Mouse (Mus musculus) spleen, postnatal 36 days (tissue): ENCODE results near the gene Gramd1b.

Experiments
- DNase-seq, 2 experiments: peaks; one replicate each; pipeline ENCODE4 v3.0.0; 2022; ENCODE audit warnings: low spot score in 2 of 2, mixed read lengths in 1 of 2

Gene Gramd1b

GRCm38 (mm10) chr9:40370151-40370550 lies 161.0 kb downstream of the Gramd1b start:
- no peak for DNase-seq

DNA sequence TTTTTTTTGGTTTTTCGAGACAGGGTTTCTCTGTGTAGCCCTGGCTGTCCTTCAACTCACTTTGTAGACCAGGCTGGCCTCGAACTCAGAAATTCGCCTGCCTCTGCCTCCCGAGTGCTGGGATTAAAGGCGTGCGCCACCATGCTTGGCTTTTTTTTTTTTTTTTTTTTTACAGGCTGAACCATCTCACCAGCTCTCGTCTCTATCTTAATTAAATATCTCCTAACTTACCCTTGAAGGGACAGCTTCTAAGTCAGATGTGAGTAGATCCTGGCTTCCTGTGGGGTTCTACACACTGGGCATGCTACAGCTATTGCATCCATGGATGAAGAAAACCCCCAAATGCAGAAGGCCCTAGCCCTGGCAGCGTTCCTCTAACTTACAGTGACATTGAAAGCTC lies 164.4 kb downstream of the Gramd1b start:
- DNase-seq, result no peak

DNA sequence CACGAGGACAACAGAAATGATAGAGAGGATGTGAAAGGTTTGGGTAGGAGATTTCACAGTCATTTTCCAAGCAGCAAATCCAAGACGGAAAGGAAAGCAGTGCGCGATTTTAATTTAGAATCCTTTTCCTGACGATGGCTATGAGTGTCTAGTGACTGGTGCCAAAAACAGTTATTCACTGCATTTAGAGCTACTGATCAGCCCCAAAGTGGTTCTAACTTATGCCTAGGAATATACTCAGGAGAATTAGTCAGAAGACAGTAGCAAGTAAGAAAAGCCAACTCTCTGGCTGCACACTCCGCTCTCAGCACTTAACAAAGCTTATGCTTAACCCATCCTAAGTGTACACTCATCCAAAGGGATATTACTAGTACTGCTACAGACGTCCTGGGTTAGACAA lies 166.9 kb downstream of the Gramd1b start:
- DNase-seq, result no peak

DNA sequence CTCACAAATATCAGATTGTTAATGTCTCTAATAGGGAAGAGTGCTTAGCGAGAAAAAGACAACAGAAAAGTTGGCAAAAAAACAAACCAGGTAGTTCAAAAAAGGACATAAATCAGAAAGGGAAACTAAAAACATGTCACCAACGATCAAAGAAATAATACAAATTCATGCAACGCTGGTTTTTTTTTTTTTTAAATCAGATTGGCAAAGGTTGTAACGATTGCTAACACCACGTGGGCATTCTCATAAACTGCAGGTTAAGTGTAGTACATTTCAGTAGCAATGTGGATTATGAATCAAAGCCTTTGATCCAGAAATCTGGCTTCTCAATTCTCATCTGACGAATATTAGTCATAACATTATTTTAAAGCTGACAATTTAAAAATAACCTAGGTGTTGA lies 169.2 kb downstream of the Gramd1b start:
- no peak for DNase-seq

GRCm38 (mm10) chr9:40358408-40358896 lies 172.7 kb downstream of the Gramd1b start:
- no peak for DNase-seq

- no peak for DNase-seq
Measured at GRCm38 (mm10) chr9:40356768-40357446, 174.3 kb downstream of the Gramd1b start.

DNA sequence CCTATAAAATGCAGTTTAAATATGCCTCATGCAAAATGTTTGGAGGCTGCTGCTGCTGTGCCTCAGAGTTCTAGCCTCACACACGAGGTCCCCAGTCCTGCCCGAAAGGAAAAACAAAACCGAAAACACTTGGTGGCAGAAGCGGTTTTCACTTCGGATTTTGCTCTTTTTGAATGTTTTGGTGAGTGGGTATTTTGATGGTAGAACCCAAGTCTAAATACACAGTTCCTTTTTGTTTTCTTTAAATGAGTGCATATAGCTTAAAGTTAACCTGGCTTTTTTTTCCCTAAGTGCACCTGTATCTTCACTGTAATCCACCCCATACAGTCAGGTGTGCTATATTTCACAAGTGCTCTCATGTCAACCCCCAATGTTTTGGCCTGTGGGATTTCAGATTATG lies 174.8 kb downstream of the Gramd1b start:
- no peak for DNase-seq

GRCm38 (mm10) chr9:40355406-40355805 lies 175.8 kb downstream of the Gramd1b start:
- no peak for DNase-seq

- DNase-seq, result no peak
Measured at GRCm38 (mm10) chr9:40353596-40353995, 177.6 kb downstream of the Gramd1b start.

- peak in 1 of 2 experiments; percentile 22 for DNase-seq
Measured at GRCm38 (mm10) chr9:40350640-40351039, 180.5 kb downstream of the Gramd1b start.

DNA sequence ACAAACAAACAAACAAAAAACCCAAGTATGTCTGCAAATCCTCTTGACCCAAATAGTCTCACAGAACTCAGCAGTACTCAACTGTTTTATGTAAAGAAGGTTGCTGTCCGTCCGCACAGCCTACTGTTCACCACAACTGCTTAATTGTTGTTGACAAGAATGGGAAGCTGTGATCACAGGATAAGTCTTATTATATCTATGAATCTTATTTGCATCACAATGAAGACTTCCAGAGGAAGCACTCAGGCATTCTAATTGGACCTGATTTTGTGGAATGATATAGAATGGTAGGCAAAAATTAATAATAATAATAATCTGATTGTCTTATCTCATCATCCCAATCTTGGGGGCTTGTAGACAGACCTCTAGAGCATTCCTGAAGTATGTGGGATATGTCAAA lies 181.1 kb downstream of the Gramd1b start:
- DNase-seq, result no peak

- no peak for DNase-seq
Measured at GRCm38 (mm10) chr9:40349554-40349953, 181.6 kb downstream of the Gramd1b start.

DNA sequence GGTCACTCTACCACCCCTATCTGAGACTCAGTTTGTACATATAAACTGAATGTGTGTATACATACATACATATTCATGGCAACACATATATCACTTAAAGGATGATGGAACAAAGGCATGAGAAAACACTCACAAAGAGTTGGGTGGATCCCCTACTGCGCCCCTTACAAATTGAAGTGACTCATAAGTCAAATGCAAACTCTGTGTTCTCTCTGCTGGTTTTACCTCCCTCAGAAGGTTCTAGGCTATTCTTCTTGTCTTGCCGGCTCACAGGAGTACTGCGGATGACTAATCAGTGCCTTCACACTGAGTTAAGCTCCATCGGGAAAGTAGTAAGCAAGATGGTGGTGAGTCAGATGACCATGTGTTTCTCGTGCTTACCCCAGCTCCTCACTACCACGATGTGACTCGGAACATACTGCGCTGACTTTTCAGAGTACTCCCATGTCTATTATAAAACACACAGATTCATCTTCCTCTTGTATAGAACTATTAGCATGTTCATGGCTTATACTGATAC lies 182.4 kb downstream of the Gramd1b start:
- DNase-seq, result no peak

DNA sequence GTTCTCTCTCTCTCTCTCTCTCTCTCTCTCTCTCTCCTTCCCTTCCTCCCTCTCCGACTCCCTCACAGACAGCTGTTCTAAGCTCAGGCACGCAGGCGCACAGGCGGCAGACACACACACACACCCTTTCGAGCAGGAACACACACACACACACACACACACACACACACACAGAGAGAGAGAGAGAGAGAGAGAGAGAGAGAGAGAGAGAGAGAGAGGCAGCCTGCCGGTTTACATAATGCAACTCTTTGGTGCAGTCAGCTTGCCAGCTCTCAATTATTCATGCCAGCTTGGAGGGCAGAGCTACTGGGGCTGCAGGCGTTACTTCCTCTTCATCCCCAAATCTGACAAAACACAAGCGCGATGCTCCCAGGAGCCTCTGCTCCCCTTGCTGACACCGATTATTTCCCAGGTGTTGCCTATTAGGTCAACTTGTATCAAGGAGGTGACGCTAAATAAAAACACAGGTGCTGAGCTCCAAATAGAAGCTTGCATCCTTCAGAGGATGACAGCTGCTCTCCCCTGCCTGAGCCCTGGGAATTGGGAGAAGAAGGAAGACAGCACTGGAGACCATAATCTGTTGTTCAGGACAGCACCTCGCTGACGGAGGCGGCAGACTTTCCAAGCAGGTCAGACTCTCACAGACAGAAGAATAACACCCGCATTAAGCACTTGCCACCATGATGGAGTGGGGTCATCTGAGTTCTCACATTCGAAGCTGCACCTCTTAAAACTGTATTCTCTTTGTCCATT lies 184.8 kb downstream of the Gramd1b start:
- DNase-seq, result peak in 1 of 2 experiments; percentile 6

DNA sequence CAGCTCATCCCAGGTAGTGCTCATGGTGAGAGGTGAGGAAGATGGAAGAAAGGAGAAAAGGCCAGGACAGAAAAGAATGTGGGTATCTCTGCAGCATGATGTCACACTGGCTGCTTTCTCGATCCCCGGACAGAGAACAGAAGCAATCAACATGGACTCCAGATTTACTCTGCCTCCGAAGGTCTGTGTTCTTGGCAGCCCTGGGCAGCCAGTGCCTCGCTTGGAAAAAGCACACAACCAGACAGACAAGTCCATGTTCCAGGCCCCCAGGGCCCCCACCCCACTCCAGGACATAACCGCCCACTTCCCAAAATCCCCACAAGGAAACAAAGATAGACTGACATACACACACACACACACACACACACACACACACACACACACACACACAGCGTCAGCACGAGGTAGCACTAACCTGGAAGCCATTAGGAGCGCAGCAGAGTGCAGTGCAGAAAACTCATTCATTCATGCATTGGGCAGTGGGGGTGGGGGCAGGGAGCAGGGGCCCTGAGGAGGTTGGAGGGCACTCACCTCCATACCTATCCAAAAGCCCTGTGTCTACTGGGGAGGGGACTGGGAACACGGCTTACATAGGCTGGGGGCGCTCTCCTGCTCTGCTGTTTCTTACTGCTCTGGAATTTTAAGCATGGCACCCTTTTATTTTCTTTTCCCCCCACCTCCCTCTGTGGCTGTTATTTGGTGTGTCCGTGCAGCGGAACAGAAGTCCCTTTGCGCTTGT lies 185.5 kb downstream of the Gramd1b start:
- no peak for DNase-seq

DNA sequence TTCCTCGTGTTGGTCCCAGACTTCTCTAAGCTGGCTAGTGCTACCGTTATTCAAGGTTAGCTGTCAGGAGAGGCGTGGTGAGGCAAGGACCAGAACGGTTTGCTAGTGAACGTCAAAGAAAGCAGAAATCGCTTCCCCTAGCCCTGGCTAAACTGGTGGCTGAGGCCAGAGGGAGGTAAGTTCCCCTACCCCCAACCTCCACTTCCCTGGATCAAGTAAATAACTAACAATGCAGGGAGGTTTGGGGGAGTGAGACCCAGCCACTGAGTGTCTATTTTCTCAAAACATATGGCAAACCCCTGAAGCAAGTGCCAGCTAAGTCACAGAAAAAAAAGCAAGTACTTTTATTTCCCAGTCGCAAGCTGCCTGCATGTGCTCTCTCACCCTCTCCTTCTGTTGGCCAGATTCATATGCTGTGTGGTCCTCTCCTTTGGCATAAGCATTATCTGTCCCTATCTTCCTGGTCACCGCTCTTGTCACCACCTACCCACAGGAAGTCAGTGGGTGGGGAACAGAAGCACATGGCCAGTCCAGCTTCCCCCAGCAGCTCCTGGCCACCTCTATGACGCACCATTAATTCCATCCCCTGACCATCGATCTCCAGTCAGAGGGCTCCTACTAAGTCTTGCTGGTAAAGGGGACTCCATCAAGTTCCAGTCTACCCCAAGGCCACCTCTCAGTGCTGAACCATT lies 186.2 kb downstream of the Gramd1b start:
- no peak for DNase-seq

- DNase-seq, result no peak
Measured at GRCm38 (mm10) chr9:40343828-40344227, 187.4 kb downstream of the Gramd1b start.

DNA sequence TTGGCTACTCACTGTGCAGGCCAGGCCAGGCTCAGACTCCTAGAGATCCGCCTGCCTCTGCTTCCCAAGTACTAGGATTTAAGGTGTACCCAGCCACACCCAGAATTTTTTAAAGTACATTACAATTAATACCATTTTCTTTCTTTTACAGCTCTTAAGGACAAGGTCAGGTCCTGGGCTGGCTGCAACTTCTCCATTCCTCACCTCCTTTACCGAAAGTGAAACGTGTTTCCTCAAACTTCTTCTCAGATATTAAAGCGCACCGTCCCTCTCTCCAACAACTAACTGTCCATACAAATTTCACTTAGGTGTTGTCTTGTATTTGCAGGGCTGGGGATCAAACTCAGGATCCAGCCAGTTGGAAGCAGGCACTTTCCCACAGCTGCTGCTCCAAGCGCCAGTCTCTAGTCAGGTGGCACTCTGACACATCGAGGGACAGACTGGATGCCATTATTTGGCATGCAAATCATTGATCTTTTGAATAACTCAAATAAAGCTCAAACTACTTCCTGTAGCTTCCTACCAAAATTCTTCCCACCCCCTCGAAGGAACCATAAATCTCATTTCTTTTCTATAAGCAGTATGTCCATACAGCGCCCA lies 188.0 kb downstream of the Gramd1b start:
- no peak for DNase-seq

- no peak for DNase-seq
Measured at GRCm38 (mm10) chr9:40342101-40342500, 189.1 kb downstream of the Gramd1b start.

GRCm38 (mm10) chr9:40339578-40339977 lies 191.6 kb downstream of the Gramd1b start:
- DNase-seq, result no peak

DNA sequence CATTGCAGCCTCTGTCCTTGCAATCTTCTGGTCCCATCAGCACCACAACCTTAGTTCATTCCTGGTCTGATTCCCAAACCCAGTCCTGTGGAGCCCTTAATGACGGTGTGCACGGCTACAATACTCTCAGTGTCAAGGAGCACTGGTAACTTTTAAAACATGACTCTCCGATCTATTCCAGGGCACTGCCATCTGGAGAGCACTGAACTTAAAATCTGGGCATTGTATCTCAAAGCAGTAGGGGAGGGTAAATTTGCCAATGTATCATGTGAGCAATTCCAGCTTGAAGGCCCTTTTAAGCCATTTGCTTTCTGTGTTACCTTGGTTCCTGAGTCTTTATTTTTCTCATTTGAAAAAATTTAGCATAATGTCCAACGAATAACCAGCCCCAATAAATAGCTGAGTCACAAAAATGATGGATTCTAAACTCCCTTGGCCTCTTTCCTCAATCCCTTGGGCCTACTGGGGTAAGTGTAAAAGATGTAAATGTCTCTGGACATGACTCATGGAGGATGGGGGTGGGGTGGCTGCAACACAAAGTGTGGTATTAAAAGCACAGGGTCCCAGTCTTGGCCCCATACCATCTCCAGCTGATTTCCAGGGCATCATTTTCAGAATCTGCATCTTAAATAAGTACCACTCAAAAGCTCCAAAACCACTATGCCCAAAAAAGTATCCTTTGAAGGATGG lies 193.9 kb downstream of the Gramd1b start:
- no peak for DNase-seq
